ENCODE assay signal across 11 mouse cellular contexts in genomic region chr11:104053242-104053641, GRCm38 (mm10).
DNase-seq lines count a peak whose midpoint lies in the region; ATAC-seq and TF ChIP-seq lines count a peak whose summit lies in the region.
"Had no signal": no experiment of that assay in that cellular context is flagged by ENCODE, and none has a peak within 500 bp of the region (broad histone marks: within the 10 kb centered on the region; RNA-seq: fewer than 3 reads in every experiment).

No protein-coding gene starts in this region.

- WGBS in midbrain, embryonic 10.5 days = 17% methylated on average over 7 of the region's 7 CpGs
- WGBS in midbrain, postnatal 0 days = 26% methylated on average over 7 of the region's 7 CpGs

- no peaks in the 10 kb centered on the region for H3K9me3 ChIP-seq in midbrain, embryonic 10.5 days (replicated peaks)
- H3K9me3 ChIP-seq in midbrain, postnatal 0 days (ENCODE audit: low read length) = no peaks in the 10 kb centered on the region
- H3K9me3 ChIP-seq: embryonic facial prominence, embryonic 12.5 days; heart, embryonic 15.5 days had no signal

- TF ChIP-seq CTCF in midbrain, postnatal 0 days (IDR thresholded peaks at IDR 0.05) = no peak
- no peak for TF ChIP-seq CTCF in brain, embryonic 14.5 days (IDR thresholded peaks at IDR 0.05; ENCODE audit: borderline replicate concordance, extremely low read depth, insufficient read depth, insufficient read length)
- no peak for TF ChIP-seq CTCF in gastrocnemius, adult 2 months (IDR thresholded peaks at IDR 0.05)

- H3K4me2 ChIP-seq in midbrain, postnatal 0 days (ENCODE audit: low read depth, low read length, poor library complexity, severe bottlenecking) = no peak overlapping the region
- H3K4me2 ChIP-seq: embryonic facial prominence, embryonic 12.5 days; heart, embryonic 15.5 days had no signal

- ATAC-seq in midbrain, postnatal 0 days (ENCODE audit: low FRiP score) = no peak

- TF ChIP-seq POLR2A in brain, embryonic 14.5 days (IDR thresholded peaks at IDR 0.05; ENCODE audit: borderline replicate concordance, extremely low read depth, insufficient read depth, insufficient read length, poor library complexity, severe bottlenecking) = no peak

- DNase-seq in adrenal gland, postnatal 36 days = peak; percentile 35 to 45
- no peak for DNase-seq in adrenal gland, postnatal 4 days (ENCODE audit: low spot score in 2 of 2)
- peak; percentile 56 for DNase-seq in midbrain, embryonic 10.5 days (ENCODE audit: low spot score)
- no peak for DNase-seq in midbrain, postnatal 0 days (ENCODE audit: low spot score)
- peak; percentile 29 for DNase-seq in brain, embryonic 14.5 days (ENCODE audit: low read depth)
- peak; percentile 14 for DNase-seq in lung, postnatal 14 days
- DNase-seq in right cerebral cortex, adult 18-20 months = no peak
- DNase-seq in gastrocnemius, adult 2 months = no peak
- DNase-seq: left cerebral cortex, postnatal 4 days had no signal

- H3K36me3 ChIP-seq in midbrain, embryonic 10.5 days = no peaks in the 10 kb centered on the region
- H3K36me3 ChIP-seq in midbrain, postnatal 0 days (ENCODE audit: insufficient read depth, low read length) = no peaks in the 10 kb centered on the region
- H3K36me3 ChIP-seq: embryonic facial prominence, embryonic 12.5 days; heart, embryonic 15.5 days had no signal

- no peak overlapping the region for H3K9ac ChIP-seq in midbrain, postnatal 0 days (replicated peaks; ENCODE audit: low read length, poor library complexity, severe bottlenecking)
- H3K9ac ChIP-seq: embryonic facial prominence, embryonic 12.5 days; heart, embryonic 15.5 days had no signal

- no peak overlapping the region for H3K4me3 ChIP-seq in midbrain, embryonic 10.5 days
- no peak overlapping the region for H3K4me3 ChIP-seq in midbrain, postnatal 0 days (ENCODE audit: low read depth, low read length)
- no peak overlapping the region for H3K4me3 ChIP-seq in gastrocnemius, adult 2 months
- H3K4me3 ChIP-seq: embryonic facial prominence, embryonic 12.5 days; heart, embryonic 15.5 days had no signal

- no peaks in the 10 kb centered on the region for H3K27me3 ChIP-seq in midbrain, embryonic 10.5 days (ENCODE audit: low read depth, poor library complexity, severe bottlenecking)
- H3K27me3 ChIP-seq in midbrain, postnatal 0 days (ENCODE audit: insufficient read depth, low read length) = no peaks in the 10 kb centered on the region
- H3K27me3 ChIP-seq: embryonic facial prominence, embryonic 12.5 days; heart, embryonic 15.5 days had no signal

- intact Hi-C loops in gastrocnemius, adult 2 months (cut with DNase I) = no loop called here

- H3K4me1 ChIP-seq in midbrain, embryonic 10.5 days = no peaks in the 10 kb centered on the region
- peaks cover 4% of the 10 kb centered on the region; the same call in 1 of the 2 replicates for H3K4me1 ChIP-seq in midbrain, postnatal 0 days (ENCODE audit: insufficient read depth, low read length)
- H3K4me1 ChIP-seq: embryonic facial prominence, embryonic 12.5 days; heart, embryonic 15.5 days had no signal

- no peak overlapping the region for H3K27ac ChIP-seq in midbrain, embryonic 10.5 days (replicated peaks)
- no peak overlapping the region for H3K27ac ChIP-seq in midbrain, postnatal 0 days (ENCODE audit: low read depth, low read length)
- H3K27ac ChIP-seq in gastrocnemius, adult 2 months = no peak overlapping the region
- H3K27ac ChIP-seq: embryonic facial prominence, embryonic 12.5 days; heart, embryonic 15.5 days had no signal

Comparison
In these comparisons a context has a peak if more than half of its experiments do, and no peak if none do; other contexts are left out.
1. DNase-seq: peak in adrenal gland, postnatal 36 days (2 of 2), midbrain, embryonic 10.5 days (single experiment), brain, embryonic 14.5 days (single experiment) and lung, postnatal 14 days (single experiment); none in adrenal gland, postnatal 4 days (0 of 2), midbrain, postnatal 0 days (single experiment), right cerebral cortex, adult 18-20 months (single experiment) and gastrocnemius, adult 2 months (single experiment).